Mouse (Mus musculus) cortical plate, adult 2 months (tissue): Measurements from ENCODE around the gene Get4. TPM values are rescaled to one million over a fixed set of nuclear protein-coding genes. Genes with fewer than 3 reads are reported as not detected.

Source experiments
- H3K27ac ChIP-seq: fragments of 200-500 bp; 2 replicates; pipeline ENCODE4 v1.5.1; 2012; ENCODE audit warnings: low read length, control low read depth, inconsistent platforms; ENCODE audit not compliant: insufficient read depth
- H3K4me1 ChIP-seq: fragments of 200-500 bp; 2 replicates; pipeline ENCODE4 v1.6.1; 2011; ENCODE audit warnings: low read length; ENCODE audit not compliant: control insufficient read depth, insufficient read depth
- H3K4me3 ChIP-seq: fragments of 200-500 bp; 2 replicates; pipeline ENCODE4 v1.5.1; 2011; ENCODE audit warnings: mild to moderate bottlenecking, low read length, control low read depth; ENCODE audit not compliant: insufficient read depth
- CTCF ChIP-seq: fragments of 200-500 bp; IDR thresholded peaks from 2 replicates; pipeline ENCODE4 v1.5.1; 2011; ENCODE audit warnings: mild to moderate bottlenecking, control low read depth, low read length; ENCODE audit not compliant: insufficient read depth; ENCODE audit errors: extremely low read depth
- POLR2A ChIP-seq: fragments of 200-500 bp; IDR thresholded peaks from 2 replicates; pipeline ENCODE4 v1.6.1; 2011; ENCODE audit warnings: mild to moderate bottlenecking, low read length, control low read depth; ENCODE audit not compliant: insufficient read depth; ENCODE audit errors: extremely low read depth
- polyA plus RNA-seq: library from polyadenylated mRNA; depleted of rRNA; stranded (reverse); fragments of >200 nt; gene quantifications from 2 replicates; pipeline ENCODE4 v1.2.3, GENCODE M21; 2012

Gene Get4
- polyA plus RNA-seq, 1 experiment = 82.6 TPM

GRCm38 (mm10) chr5:139253301-139253741, 1.2 kb downstream of the Get4 start:
- TF ChIP-seq CTCF (no peak), POLR2A (peak; percentile 35; the same call in 1 of the 2 replicates)
- peaks cover 4% of the 10 kb centered on the region for H3K4me1 ChIP-seq
- peak overlapping the region; percentile 97 for H3K4me3 ChIP-seq
- H3K27ac ChIP-seq = peak overlapping the region; percentile 52; the same call in 1 of the 2 replicates

- Histone ChIP-seq H3K4me1 (peaks cover 4% of the 10 kb centered on the region), H3K4me3 (no peak overlapping the region), H3K27ac (no peak overlapping the region)
- no peak for TF ChIP-seq POLR2A
- no peak for TF ChIP-seq CTCF
Measured at GRCm38 (mm10) chr5:139254938-139255337, 2.8 kb downstream of the Get4 start.

GRCm38 (mm10) chr5:139255777-139256176, 3.7 kb downstream of the Get4 start:
- Histone ChIP-seq H3K4me1 (peaks cover 4% of the 10 kb centered on the region), H3K27ac (no peak overlapping the region), H3K4me3 (no peak overlapping the region)
- TF ChIP-seq CTCF = no peak
- TF ChIP-seq POLR2A = no peak

GRCm38 (mm10) chr5:139256211-139256765, 4.2 kb downstream of the Get4 start:
- Histone ChIP-seq H3K4me1 (peaks cover 4% of the 10 kb centered on the region), H3K4me3 (no peak overlapping the region), H3K27ac (no peak overlapping the region)
- TF ChIP-seq POLR2A = no peak
- TF ChIP-seq CTCF = no peak

GRCm38 (mm10) chr5:139257265-139257664, 5.1 kb downstream of the Get4 start:
- no peak overlapping the region for H3K27ac ChIP-seq
- TF ChIP-seq CTCF = no peak
- no peak for TF ChIP-seq POLR2A

GRCm38 (mm10) chr5:139257818-139258217, 5.7 kb downstream of the Get4 start:
- Histone ChIP-seq H3K4me3 (no peak overlapping the region), H3K27ac (no peak overlapping the region), H3K4me1 (peaks cover 4% of the 10 kb centered on the region)
- TF ChIP-seq CTCF (no peak), POLR2A (no peak)

More at GRCm38 (mm10) chr5:139257265-139257664, 5.1 kb downstream of the Get4 start:
- Histone ChIP-seq H3K4me3 (no peak overlapping the region), H3K4me1 (peaks cover 4% of the 10 kb centered on the region)

- H3K4me1 ChIP-seq = peaks cover 3% of the 10 kb centered on the region
- no peak overlapping the region for H3K27ac ChIP-seq
- TF ChIP-seq POLR2A (no peak), CTCF (no peak)
- H3K4me3 ChIP-seq = no peak overlapping the region
Measured at GRCm38 (mm10) chr5:139258371-139259035, 6.4 kb downstream of the Get4 start.

GRCm38 (mm10) chr5:139259853-139260252, 7.7 kb downstream of the Get4 start:
- Histone ChIP-seq H3K4me1 (no peaks in the 10 kb centered on the region; the same call in 1 of the 2 replicates), H3K4me3 (no peak overlapping the region), H3K27ac (no peak overlapping the region)
- TF ChIP-seq POLR2A (no peak), CTCF (no peak)

- no peak for TF ChIP-seq CTCF
- TF ChIP-seq POLR2A = no peak
- H3K4me3 ChIP-seq = no peak overlapping the region
- H3K27ac ChIP-seq = no peak overlapping the region
- H3K4me1 ChIP-seq = no peaks in the 10 kb centered on the region
Measured at GRCm38 (mm10) chr5:139261403-139261802, 9.3 kb downstream of the Get4 start.

- no peak for TF ChIP-seq CTCF
- no peak for TF ChIP-seq POLR2A
Measured at GRCm38 (mm10) chr5:139267661-139268060, 15.5 kb downstream of the Get4 start.

More at GRCm38 (mm10) chr5:139267661-139268060, 15.5 kb downstream of the Get4 start:
- H3K4me3 ChIP-seq = no peak overlapping the region
- no peak overlapping the region for H3K27ac ChIP-seq
- no peaks in the 10 kb centered on the region for H3K4me1 ChIP-seq
